Mouse (Mus musculus) small intestine, adult 2 months (tissue): ENCODE results near the gene Cfap57.
A peak's percentile ranks its signal among the peaks of the same experiment; 100 is the strongest.

ENCODE experiments used
- CTCF ChIP-seq: fragments of 200-500 bp; IDR thresholded peaks from 2 replicates; pipeline ENCODE4 v1.5.1; 2012; ENCODE audit warnings: low read depth, mild to moderate bottlenecking, control low read depth, inconsistent platforms, low read length, moderate library complexity, mixed read lengths; ENCODE audit not compliant: insufficient replicate concordance, insufficient read length; ENCODE audit errors: extremely low read depth
- POLR2A ChIP-seq: fragments of 200-500 bp; IDR thresholded peaks from 2 replicates; pipeline ENCODE4 v1.6.1; 2012; ENCODE audit warnings: low read depth, mild to moderate bottlenecking, control low read depth, inconsistent platforms, low read length, moderate library complexity

DNA sequence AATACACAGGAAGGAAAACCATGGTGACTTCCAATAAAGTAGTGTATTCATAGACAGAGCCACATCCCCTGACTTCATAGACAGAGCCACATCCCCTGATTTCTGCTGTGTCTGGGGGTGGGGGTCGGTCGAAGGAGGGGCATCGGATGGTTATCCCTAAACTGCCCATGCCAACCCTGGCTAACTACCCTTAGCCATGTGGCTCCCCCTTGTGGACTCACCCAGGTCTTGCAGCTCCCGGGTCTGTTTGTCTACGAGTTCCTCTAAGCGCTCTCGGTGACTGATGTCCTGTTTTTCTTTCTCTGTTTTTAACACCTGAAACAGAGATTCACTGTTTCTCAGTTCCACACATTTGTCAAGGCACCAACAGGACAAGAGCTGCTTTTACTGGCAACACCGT is 37.9 kb downstream of the Cfap57 start:
- TF ChIP-seq POLR2A (no peak), CTCF (peak; percentile 25; the same call in 1 of the 2 replicates)
